Mouse (Mus musculus): Measurements from ENCODE around the gene Slc12a5. TPM values are rescaled to one million over a fixed set of nuclear protein-coding genes. Genes with fewer than 3 reads are reported as not detected.
A peak's percentile ranks its signal among the peaks of the same experiment; 100 is the strongest.

The Slc12a5 gene
- polyA plus RNA-seq, 1 experiment from 2014 or later, result 60.5 TPM

GRCm38 (mm10) chr2:164994156-164994555, 33.6 kb downstream of the Slc12a5 start:
- ATAC-seq (ENCODE audit: low FRiP score, low read depth), result no peak
- Histone ChIP-seq H3K4me2 (no peak overlapping the region), H3K9me3 (no peaks in the 10 kb centered on the region), H3K4me1 (replicated peaks) (peaks cover 17% of the 10 kb centered on the region), H3K4me3 (no peak overlapping the region), H3K27ac (replicated peaks) (no peak overlapping the region), H3K36me3 (peaks cover 21% of the 10 kb centered on the region), H3K9ac (no peak overlapping the region), H3K27me3 (no peaks in the 10 kb centered on the region)
- 78% methylated on average over 11 of the region's 11 CpGs for WGBS

- no peak for ATAC-seq (ENCODE audit: low FRiP score, low read depth)
- no peaks in the 10 kb centered on the region for H3K27me3 ChIP-seq
- H3K4me2 ChIP-seq, result no peak overlapping the region
- no peak overlapping the region for H3K4me3 ChIP-seq
- WGBS, result 57% methylated on average over 21 of the region's 21 CpGs
- H3K9ac ChIP-seq, result no peak overlapping the region
- no peak overlapping the region for H3K27ac ChIP-seq (replicated peaks)
- H3K9me3 ChIP-seq, result no peaks in the 10 kb centered on the region
- H3K4me1 ChIP-seq (replicated peaks), result peaks cover 17% of the 10 kb centered on the region
- H3K36me3 ChIP-seq, result peaks cover 28% of the 10 kb centered on the region
Observed at GRCm38 (mm10) chr2:164994659-164995428, 34.2 kb downstream of the Slc12a5 start.

DNA sequence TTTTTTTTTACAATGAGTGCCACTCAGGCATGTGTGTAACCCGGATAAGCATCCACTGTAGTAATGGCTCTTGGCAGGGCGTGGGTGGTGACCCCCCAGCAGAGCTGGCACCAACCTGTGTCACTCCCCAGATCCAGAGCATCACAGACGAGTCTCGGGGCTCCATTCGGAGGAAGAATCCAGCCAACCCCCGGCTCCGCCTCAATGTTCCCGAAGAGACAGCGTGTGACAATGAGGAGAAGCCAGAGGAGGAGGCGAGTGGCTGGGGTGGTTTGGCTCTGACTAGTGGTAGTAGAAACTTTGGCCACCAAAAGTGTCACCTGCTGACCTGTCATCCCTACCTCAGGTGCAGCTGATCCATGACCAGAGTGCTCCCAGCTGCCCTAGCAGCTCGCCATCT, 35.4 kb downstream of the Slc12a5 start:
- no peak for ATAC-seq (ENCODE audit: low FRiP score, low read depth)
- H3K9ac ChIP-seq, result no peak overlapping the region
- no peak overlapping the region for H3K4me3 ChIP-seq
- H3K27me3 ChIP-seq, result no peaks in the 10 kb centered on the region
- 72% methylated on average over 11 of the region's 11 CpGs for WGBS
- no peak overlapping the region for H3K4me2 ChIP-seq
- peaks cover 17% of the 10 kb centered on the region for H3K4me1 ChIP-seq (replicated peaks)
- H3K27ac ChIP-seq (replicated peaks), result no peak overlapping the region
- peaks cover 39% of the 10 kb centered on the region for H3K36me3 ChIP-seq
- no peaks in the 10 kb centered on the region for H3K9me3 ChIP-seq

DNA sequence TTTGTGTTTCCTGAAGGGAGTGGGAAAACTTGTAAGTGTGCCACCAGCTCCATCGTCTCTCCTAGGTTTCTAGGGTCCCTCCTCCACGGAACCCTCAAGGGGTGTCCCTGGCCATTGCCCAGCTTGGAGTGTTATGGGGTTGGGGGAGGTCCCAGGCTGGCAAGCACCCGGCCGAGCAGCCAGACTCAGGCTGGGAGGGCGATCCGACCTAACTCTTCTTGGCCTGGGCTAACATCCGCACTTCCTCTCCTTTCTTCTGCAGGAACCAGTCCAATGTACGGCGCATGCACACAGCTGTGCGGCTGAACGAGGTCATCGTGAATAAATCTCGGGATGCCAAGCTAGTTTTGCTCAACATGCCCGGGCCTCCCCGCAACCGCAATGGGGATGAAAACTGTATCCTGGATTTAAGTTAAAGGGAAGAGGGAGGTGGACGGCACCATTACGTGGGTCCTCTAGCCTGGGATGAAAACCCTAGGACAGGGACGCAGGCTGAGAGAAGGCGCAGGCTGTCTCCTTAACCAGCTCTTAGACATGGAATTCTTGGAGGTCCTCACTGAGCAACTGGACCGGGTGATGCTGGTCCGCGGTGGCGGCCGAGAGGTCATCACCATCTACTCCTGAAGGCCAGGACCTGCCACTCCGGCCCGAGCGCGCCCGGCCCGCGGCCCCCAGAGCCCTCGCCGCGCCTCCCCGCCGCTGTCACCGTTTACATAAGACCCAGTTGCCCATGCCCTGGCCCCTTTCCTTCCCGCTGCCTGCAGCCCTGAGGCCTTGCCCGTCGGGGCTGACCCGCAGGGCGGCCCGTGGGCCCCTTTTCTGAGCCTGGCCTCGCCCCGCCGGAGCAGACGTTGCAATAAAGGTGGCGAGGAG, 36.5 kb downstream of the Slc12a5 start:
- H3K27ac ChIP-seq (replicated peaks), result no peak overlapping the region
- peak overlapping the region; percentile 14 for H3K4me3 ChIP-seq
- H3K27me3 ChIP-seq, result no peaks in the 10 kb centered on the region
- H3K4me1 ChIP-seq (replicated peaks), result peaks cover 17% of the 10 kb centered on the region
- peak overlapping the region; percentile 48 for H3K4me2 ChIP-seq
- H3K36me3 ChIP-seq, result peaks cover 50% of the 10 kb centered on the region
- WGBS, result 12% methylated on average over 48 of the region's 49 CpGs
- peak overlapping the region; percentile 20; the same call in 1 of the 2 replicates for H3K9ac ChIP-seq
- no peaks in the 10 kb centered on the region for H3K9me3 ChIP-seq
- no peak for ATAC-seq (ENCODE audit: low FRiP score, low read depth)

DNA sequence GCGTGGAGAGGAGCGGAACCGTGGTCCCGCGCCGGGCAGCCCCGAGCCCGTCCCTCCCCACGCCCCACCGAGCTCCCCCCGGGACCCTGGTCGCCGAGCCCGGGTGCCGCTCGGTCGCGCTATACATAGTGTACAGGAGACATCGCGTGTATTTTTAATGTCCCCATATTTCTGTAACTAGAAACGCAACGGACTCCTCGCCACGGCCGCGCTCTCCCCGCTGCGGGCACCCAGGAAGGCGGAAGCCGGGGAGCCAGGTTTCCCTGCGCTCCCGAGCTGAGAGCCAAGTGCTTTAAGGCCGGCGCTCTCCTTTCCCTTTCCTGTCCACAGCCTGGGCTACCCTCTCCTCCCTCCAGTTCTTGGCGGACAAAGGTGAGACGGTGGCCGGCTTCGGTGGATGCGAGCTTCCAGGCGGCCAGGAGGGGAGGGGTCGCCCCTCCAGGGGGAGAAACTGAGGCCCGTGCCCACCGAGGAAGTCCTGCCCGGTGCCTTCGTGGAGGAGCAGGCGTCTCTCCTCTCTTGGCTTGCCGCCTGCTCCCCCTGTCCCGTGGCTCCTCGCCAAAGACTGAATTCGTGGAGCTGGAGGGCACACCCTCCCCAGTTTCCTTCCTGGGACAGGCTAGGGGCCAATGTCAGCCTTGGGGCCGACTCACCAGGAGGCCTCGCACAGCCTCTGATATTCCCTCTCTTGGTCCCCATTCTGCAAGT, 37.3 kb downstream of the Slc12a5 start:
- Histone ChIP-seq H3K9me3 (no peaks in the 10 kb centered on the region), H3K4me2 (peak overlapping the region; percentile 48), H3K27ac (replicated peaks) (no peak overlapping the region), H3K9ac (peak overlapping the region; percentile 20; the same call in 1 of the 2 replicates), H3K4me1 (replicated peaks) (peaks cover 17% of the 10 kb centered on the region), H3K4me3 (peak overlapping the region; percentile 14), H3K27me3 (no peaks in the 10 kb centered on the region), H3K36me3 (peaks cover 55% of the 10 kb centered on the region)
- WGBS, result 6% methylated on average over 50 of the region's 52 CpGs
- no peak; the same call in 1 of the 2 replicates for ATAC-seq (ENCODE audit: low FRiP score, low read depth)

- Histone ChIP-seq H3K27me3 (no peaks in the 10 kb centered on the region), H3K4me3 (no peak overlapping the region), H3K9me3 (no peaks in the 10 kb centered on the region), H3K9ac (no peak overlapping the region), H3K4me1 (replicated peaks) (peaks cover 17% of the 10 kb centered on the region), H3K27ac (replicated peaks) (no peak overlapping the region), H3K36me3 (peaks cover 87% of the 10 kb centered on the region), H3K4me2 (no peak overlapping the region)
- WGBS, result 92% methylated on average over 13 of the region's 13 CpGs
- ATAC-seq (ENCODE audit: low FRiP score, low read depth), result no peak
Observed at GRCm38 (mm10) chr2:165001958-165002357, 41.4 kb downstream of the Slc12a5 start.

DNA sequence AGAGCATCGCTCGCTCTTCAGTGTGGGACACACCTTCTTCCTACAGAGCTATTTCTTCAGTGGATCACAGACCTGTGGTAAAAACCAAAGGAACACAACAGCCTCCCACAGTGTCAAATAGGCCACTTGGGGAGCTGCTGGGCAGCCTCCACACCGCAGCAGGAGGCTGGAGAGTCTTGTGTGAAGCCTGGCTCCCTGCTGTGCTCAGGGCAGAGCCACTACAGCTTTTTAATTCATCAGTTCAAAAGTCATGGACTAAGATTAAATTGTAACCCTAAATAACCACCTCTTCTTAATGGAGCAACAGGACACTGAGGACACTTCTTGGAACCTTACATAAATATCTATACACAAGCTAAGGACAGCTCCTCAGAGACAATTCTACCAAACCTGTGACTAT, 42.5 kb downstream of the Slc12a5 start:
- no peak overlapping the region for H3K27ac ChIP-seq (replicated peaks)
- no peak for ATAC-seq (ENCODE audit: low FRiP score, low read depth)
- peaks cover 8% of the 10 kb centered on the region for H3K4me1 ChIP-seq (replicated peaks)
- H3K27me3 ChIP-seq, result no peaks in the 10 kb centered on the region
- no peak overlapping the region for H3K4me3 ChIP-seq
- H3K4me2 ChIP-seq, result no peak overlapping the region
- 74% methylated on average over 3 of the region's 3 CpGs for WGBS
- H3K9ac ChIP-seq, result no peak overlapping the region
- no peaks in the 10 kb centered on the region for H3K9me3 ChIP-seq
- peaks cover 95% of the 10 kb centered on the region for H3K36me3 ChIP-seq

DNA sequence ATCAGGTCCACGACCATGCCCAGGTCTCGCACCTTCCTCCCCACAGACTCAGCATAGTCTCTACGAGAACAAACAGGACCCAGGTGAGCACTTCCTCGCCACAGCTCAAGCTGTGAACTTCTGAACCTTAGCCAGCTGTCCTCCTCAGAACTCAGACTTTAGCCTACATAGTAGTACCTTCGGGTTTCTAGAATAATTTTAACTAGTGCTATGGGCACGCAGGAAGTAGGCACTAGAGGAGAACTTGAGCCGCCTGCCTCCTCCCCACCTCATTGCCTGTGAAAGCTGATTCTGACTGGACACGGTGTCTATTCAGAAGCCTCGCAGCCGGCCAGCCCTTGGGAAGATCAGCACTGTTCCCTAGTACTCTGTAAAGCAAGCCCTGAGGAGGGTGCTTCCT, 43.6 kb downstream of the Slc12a5 start:
- H3K9me3 ChIP-seq, result no peaks in the 10 kb centered on the region
- ATAC-seq (ENCODE audit: low FRiP score, low read depth), result no peak
- H3K4me3 ChIP-seq, result no peak overlapping the region
- H3K27me3 ChIP-seq, result no peaks in the 10 kb centered on the region
- H3K9ac ChIP-seq, result no peak overlapping the region
- no peaks in the 10 kb centered on the region for H3K4me1 ChIP-seq (replicated peaks)
- WGBS, result 87% methylated on average over 10 of the region's 10 CpGs
- H3K36me3 ChIP-seq, result peaks cover 98% of the 10 kb centered on the region
- H3K27ac ChIP-seq (replicated peaks), result no peak overlapping the region
- no peak overlapping the region for H3K4me2 ChIP-seq

DNA sequence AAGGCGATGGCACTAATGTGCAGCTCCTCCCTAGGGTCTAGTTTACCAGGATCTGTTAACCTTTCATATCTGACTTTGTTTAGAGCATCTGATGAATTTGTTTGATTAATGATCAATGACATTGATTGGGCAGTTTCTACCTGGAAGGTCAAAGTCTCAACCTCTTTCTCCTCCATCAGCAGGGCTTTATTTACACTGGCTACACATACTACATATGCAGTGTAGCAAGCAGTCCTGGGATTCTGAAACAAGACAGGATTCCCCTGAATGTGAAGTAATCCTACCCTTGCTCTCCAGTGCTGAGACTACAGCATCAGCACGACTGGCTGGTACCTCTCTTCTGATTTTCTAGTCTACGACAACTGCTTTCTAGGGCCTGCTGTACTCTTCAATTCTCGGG, 46.2 kb downstream of the Slc12a5 start:
- ATAC-seq (ENCODE audit: low FRiP score, low read depth), result no peak
- no peaks in the 10 kb centered on the region for H3K27me3 ChIP-seq
- H3K4me1 ChIP-seq (replicated peaks), result no peaks in the 10 kb centered on the region
- no peak overlapping the region for H3K4me3 ChIP-seq
- H3K27ac ChIP-seq (replicated peaks), result no peak overlapping the region
- no peak overlapping the region for H3K4me2 ChIP-seq
- H3K36me3 ChIP-seq, result peaks cover 99% of the 10 kb centered on the region
- 94% methylated on average over 4 of the region's 4 CpGs for WGBS
- no peak overlapping the region for H3K9ac ChIP-seq
- H3K9me3 ChIP-seq, result no peaks in the 10 kb centered on the region

GRCm38 (mm10) chr2:165007986-165008385, 47.4 kb downstream of the Slc12a5 start:
- Histone ChIP-seq H3K4me3 (no peak overlapping the region), H3K9ac (no peak overlapping the region), H3K27me3 (no peaks in the 10 kb centered on the region), H3K36me3 (peaks cover 98% of the 10 kb centered on the region), H3K4me2 (no peak overlapping the region), H3K4me1 (replicated peaks) (no peaks in the 10 kb centered on the region), H3K27ac (replicated peaks) (no peak overlapping the region), H3K9me3 (no peaks in the 10 kb centered on the region)
- ATAC-seq (ENCODE audit: low FRiP score, low read depth), result no peak
- 98% methylated on average over 1 of the region's 1 CpGs for WGBS

DNA sequence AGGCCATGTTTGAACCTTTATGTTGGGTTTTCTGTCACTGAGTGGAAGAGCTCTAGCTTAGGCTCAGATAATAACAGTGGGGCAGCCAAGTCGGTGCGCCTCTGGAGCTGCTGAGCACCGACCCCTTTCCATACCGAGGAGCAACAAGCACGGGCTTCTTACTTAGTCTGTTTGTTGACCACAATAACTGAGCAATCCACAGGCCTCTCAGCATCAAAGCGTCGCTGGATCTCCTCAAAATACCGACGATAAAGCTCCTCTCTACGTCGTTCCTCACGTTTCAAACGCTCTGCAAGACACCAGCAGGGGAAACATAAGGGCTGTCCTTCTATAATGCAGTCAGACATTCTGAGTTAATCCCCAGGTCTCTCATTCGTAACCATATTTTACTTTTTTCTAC, 48.6 kb downstream of the Slc12a5 start:
- H3K9ac ChIP-seq, result no peak overlapping the region
- H3K27ac ChIP-seq (replicated peaks), result no peak overlapping the region
- H3K27me3 ChIP-seq, result no peaks in the 10 kb centered on the region
- peaks cover 90% of the 10 kb centered on the region for H3K36me3 ChIP-seq
- ATAC-seq (ENCODE audit: low FRiP score, low read depth), result no peak
- H3K4me1 ChIP-seq (replicated peaks), result no peaks in the 10 kb centered on the region
- 95% methylated on average over 14 of the region's 14 CpGs for WGBS
- no peak overlapping the region for H3K4me3 ChIP-seq
- H3K4me2 ChIP-seq, result no peak overlapping the region
- no peaks in the 10 kb centered on the region for H3K9me3 ChIP-seq

GRCm38 (mm10) chr2:165009581-165009980, 49.0 kb downstream of the Slc12a5 start:
- Histone ChIP-seq H3K4me1 (replicated peaks) (no peaks in the 10 kb centered on the region), H3K4me3 (no peak overlapping the region), H3K36me3 (peaks cover 86% of the 10 kb centered on the region), H3K9me3 (no peaks in the 10 kb centered on the region), H3K27me3 (no peaks in the 10 kb centered on the region), H3K9ac (no peak overlapping the region), H3K27ac (replicated peaks) (no peak overlapping the region), H3K4me2 (no peak overlapping the region)
- whole genome bisulfite sequencing, result 94% methylated on average over 2 of the region's 2 CpGs
- ATAC-seq (ENCODE audit: low FRiP score, low read depth), result no peak

All from hindbrain, embryonic 15.5 days (tissue).